Comparison of ENCODE assay signal across 14 mouse cellular contexts in the genomic region with DNA sequence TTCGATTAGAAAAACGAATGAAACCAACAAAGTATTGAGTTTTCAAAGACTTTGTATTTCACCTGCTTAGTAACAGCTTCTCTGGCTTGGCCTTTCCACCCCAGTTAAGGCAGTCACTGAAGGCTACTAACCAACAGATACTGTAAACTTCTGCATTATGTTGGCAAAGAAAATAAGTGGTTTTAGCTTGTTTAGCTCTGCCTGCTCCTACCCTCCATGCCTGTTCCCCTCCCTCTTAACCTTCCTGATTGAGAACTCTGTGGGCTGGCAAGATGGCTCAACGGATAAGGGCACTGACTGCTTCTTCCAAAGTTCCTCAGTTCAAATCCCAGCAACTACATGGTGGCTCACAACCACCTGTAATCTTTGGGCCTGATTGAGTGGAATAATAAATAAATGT. TPM values are rescaled to one million over a fixed set of nuclear protein-coding genes. Genes with fewer than 3 reads are reported as not detected.
A peak's percentile ranks its signal among the peaks of the same experiment; 100 is the strongest.
DNase-seq lines count a peak whose midpoint lies in the region; ATAC-seq and TF ChIP-seq lines count a peak whose summit lies in the region.
"Had no signal": no experiment of that assay in that cellular context is flagged by ENCODE, and none has a peak within 500 bp of the region (broad histone marks: within the 10 kb centered on the region; RNA-seq: fewer than 3 reads in every experiment).

No protein-coding gene starts in this region.

- no peak for ATAC-seq in limb, embryonic 15.5 days (ENCODE audit: insufficient number of reproducible peaks, low FRiP score, low TSS enrichment, low read depth)
- ATAC-seq in erythroblast, adult 5-6 weeks (replicated peaks; ENCODE audit: low FRiP score, poor library complexity, severe bottlenecking), result peak; percentile 60
- peak; percentile 51 for ATAC-seq in liver, postnatal 0 days

- H3K9me3 ChIP-seq in limb, embryonic 15.5 days, result no peaks in the 10 kb centered on the region
- H3K9me3 ChIP-seq in limb, embryonic 10.5 days (replicated peaks), result no peaks in the 10 kb centered on the region
- H3K9me3 ChIP-seq in liver, postnatal 0 days (ENCODE audit: low read length), result no peaks in the 10 kb centered on the region

- H3K4me3 ChIP-seq in heart, adult 2 months, result 0 out of 2 replicates have a peak overlapping the region, but pooled peaks have one; percentile 9
- no peak overlapping the region for H3K4me3 ChIP-seq in limb, embryonic 15.5 days
- H3K4me3 ChIP-seq in limb, embryonic 10.5 days, result no peak overlapping the region
- no peak overlapping the region for H3K4me3 ChIP-seq in liver, postnatal 0 days (ENCODE audit: low read depth, low read length)

- peaks cover 1% of the 10 kb centered on the region; the same call in 1 of the 2 replicates for H3K4me1 ChIP-seq in heart, adult 2 months (ENCODE audit: control insufficient read depth, insufficient read depth, low read length)
- H3K4me1 ChIP-seq in limb, embryonic 15.5 days, result no peaks in the 10 kb centered on the region
- no peaks in the 10 kb centered on the region for H3K4me1 ChIP-seq in limb, embryonic 10.5 days
- H3K4me1 ChIP-seq in liver, postnatal 0 days (ENCODE audit: insufficient read depth), result peaks cover 4% of the 10 kb centered on the region; the same call in 1 of the 2 replicates

- DNase-seq in heart, adult 2 months, result no peak
- DNase-seq in heart, postnatal 14 days, result no peak
- no peak for DNase-seq in limb, embryonic 10.5 days (ENCODE audit: low spot score)
- DNase-seq in liver, postnatal 0 days, result no peak
- DNase-seq in adrenal gland, adult 2 months, result no peak
- no peak for DNase-seq in lung, adult 18-20 months
- DNase-seq: gastrocnemius, postnatal 14 days; kidney, postnatal 4 days; lung, adult 2 months; right cerebral cortex, postnatal 25 days; thymus, adult 2 months had no signal

- TF ChIP-seq CTCF in heart, adult 2 months (IDR thresholded peaks at IDR 0.05), result no peak
- TF ChIP-seq CTCF in liver, postnatal 0 days (IDR thresholded peaks at IDR 0.05; ENCODE audit: low read depth), result no peak

- TF ChIP-seq POLR2A in heart, adult 2 months (IDR thresholded peaks at IDR 0.05; ENCODE audit: insufficient read depth, low read depth, low read length), result no peak

- H3K27ac ChIP-seq in heart, adult 2 months, result peak overlapping the region; percentile 44
- H3K27ac ChIP-seq in limb, embryonic 15.5 days, result 0 out of 2 replicates have a peak overlapping the region, but pooled peaks have one; percentile 27
- H3K27ac ChIP-seq in limb, embryonic 10.5 days, result no peak overlapping the region
- H3K27ac ChIP-seq in liver, postnatal 0 days (ENCODE audit: low read depth), result peak overlapping the region; percentile 71

- 56% methylated on average over 3 of the region's 3 CpGs for WGBS in heart, adult 2 months
- WGBS in limb, embryonic 15.5 days, result 85% methylated on average over 3 of the region's 3 CpGs
- 88% methylated on average over 3 of the region's 3 CpGs for WGBS in limb, embryonic 10.5 days
- 51% methylated on average over 3 of the region's 3 CpGs for WGBS in liver, postnatal 0 days (ENCODE audit: insufficient replicate concordance)

- no peak for TF ChIP-seq EP300 in heart, adult 2 months (IDR thresholded peaks at IDR 0.05; ENCODE audit: insufficient read depth, low read depth, low read length)
- TF ChIP-seq EP300 in liver, postnatal 0 days (IDR thresholded peaks at IDR 0.05; ENCODE audit: low read depth), result no peak

- H3K79me2 ChIP-seq in heart, adult 2 months (replicated peaks; ENCODE audit: control insufficient read depth, insufficient read depth, low read length), result no peaks in the 10 kb centered on the region

- intact Hi-C loops in heart, adult 2 months (cut with DNase I), result loop anchor here (1.0 kb wide), 2 partner anchors 159 to 328 kb away; a partner anchor contains a TSS
- intact Hi-C loops in heart, postnatal 14 days (cut with DNase I), result loop anchor here (1.0 to 5.0 kb wide), 2 partner anchors 158 to 328 kb away; a partner anchor contains a TSS

- H3K27me3 ChIP-seq in heart, adult 2 months (ENCODE audit: control insufficient read depth, insufficient read depth, low read length), result no peaks in the 10 kb centered on the region
- H3K27me3 ChIP-seq in limb, embryonic 15.5 days, result no peaks in the 10 kb centered on the region
- H3K27me3 ChIP-seq in limb, embryonic 10.5 days (ENCODE audit: low read depth, poor library complexity, severe bottlenecking), result no peaks in the 10 kb centered on the region
- H3K27me3 ChIP-seq in liver, postnatal 0 days (ENCODE audit: insufficient read depth, low read length), result no peaks in the 10 kb centered on the region

- H3K9ac ChIP-seq in heart, adult 2 months (ENCODE audit: low read depth, low read length), result no peak overlapping the region
- H3K9ac ChIP-seq in limb, embryonic 15.5 days, result no peak overlapping the region
- H3K9ac ChIP-seq in liver, postnatal 0 days (replicated peaks), result peak overlapping the region; percentile 23; the same call in 1 of the 2 replicates

- H3K4me2 ChIP-seq in limb, embryonic 15.5 days, result no peak overlapping the region
- peak overlapping the region; percentile 14; the same call in 1 of the 2 replicates for H3K4me2 ChIP-seq in liver, postnatal 0 days (ENCODE audit: low read depth, low read length)

- no peaks in the 10 kb centered on the region for H3K36me3 ChIP-seq in heart, adult 2 months (ENCODE audit: control insufficient read depth, insufficient read depth, low read length)
- no peaks in the 10 kb centered on the region for H3K36me3 ChIP-seq in limb, embryonic 15.5 days
- no peaks in the 10 kb centered on the region for H3K36me3 ChIP-seq in limb, embryonic 10.5 days
- no peaks in the 10 kb centered on the region for H3K36me3 ChIP-seq in liver, postnatal 0 days (replicated peaks; ENCODE audit: insufficient read depth, low read length)

RNA-seq across cellular contexts. Expression of a gene that starts 9.2 kb away (rescaled TPM):
- 10 to 100 TPM; 31.5 to 34.7 TPM for total RNA-seq in heart, adult 2 months (2021)
- polyA plus RNA-seq in heart, adult 2 months (2012; rRNA removed), result 22.5 and 56.1 TPM in 2 replicates
- 10 to 100 TPM; 19.4 to 21.3 TPM for total RNA-seq in heart, postnatal 14 days (2021)
- 28.3 and 28.8 TPM in 2 replicates for polyA plus RNA-seq in limb, embryonic 15.5 days (2015; fragmentation: Nextera tagmentation; extraction: Ambion mirVana)
- 26.3 and 27.9 TPM in 2 replicates for polyA plus RNA-seq in limb, embryonic 10.5 days (2016; fragmentation: Nextera tagmentation; extraction: Ambion mirVana)
- 15.5 and 47.3 TPM in 2 replicates for total RNA-seq in erythroblast, adult 5-6 weeks (2015; ENCODE audit: low replicate concordance)
- 11.7 and 15.2 TPM in 2 replicates for total RNA-seq in erythroblast, adult 5-6 weeks (2017; ENCODE audit: low replicate concordance)
- polyA plus RNA-seq in liver, postnatal 0 days (2015; fragmentation: Nextera tagmentation; extraction: Ambion mirVana), result 18.3 and 20.3 TPM in 2 replicates
- total RNA-seq in adrenal gland, adult 2 months (2021), result 10 to 100 TPM; 13.4 to 19.2 TPM
- polyA plus RNA-seq in adrenal gland, adult 2 months (2012; rRNA removed), result 12.6 and 13.0 TPM in 2 replicates

RNA-seq across cellular contexts. Expression of a gene that starts 9.2 kb away (rescaled TPM):
- 10 to 100 TPM; 41.9 to 49.4 TPM for total RNA-seq in heart, adult 2 months (2021)
- polyA plus RNA-seq in heart, adult 2 months (2012; rRNA removed), result 13.8 and 33.4 TPM in 2 replicates
- 10 to 100 TPM; 30.0 to 30.2 TPM for total RNA-seq in heart, postnatal 14 days (2021)
- polyA plus RNA-seq in limb, embryonic 15.5 days (2015; fragmentation: Nextera tagmentation; extraction: Ambion mirVana), result 18.0 and 22.7 TPM in 2 replicates
- polyA plus RNA-seq in limb, embryonic 10.5 days (2016; fragmentation: Nextera tagmentation; extraction: Ambion mirVana), result 21.3 and 22.7 TPM in 2 replicates
- 2.3 and 7.7 TPM in 2 replicates for total RNA-seq in erythroblast, adult 5-6 weeks (2015; ENCODE audit: low replicate concordance)
- 3.3 and 3.9 TPM in 2 replicates for total RNA-seq in erythroblast, adult 5-6 weeks (2017; ENCODE audit: low replicate concordance)
- 10.4 and 10.5 TPM in 2 replicates for polyA plus RNA-seq in liver, postnatal 0 days (2015; fragmentation: Nextera tagmentation; extraction: Ambion mirVana)
- 10 to 100 TPM; 17.3 to 27.0 TPM for total RNA-seq in adrenal gland, adult 2 months (2021)
- polyA plus RNA-seq in adrenal gland, adult 2 months (2012; rRNA removed), result 4.5 and 4.6 TPM in 2 replicates

RNA-seq across cellular contexts. Expression of a gene that starts 52.3 kb away (rescaled TPM):
- total RNA-seq in heart, adult 2 months (2021), result 10 to 100 TPM; 33.7 to 38.5 TPM
- 21.3 and 33.1 TPM in 2 replicates for polyA plus RNA-seq in heart, adult 2 months (2012; rRNA removed)
- total RNA-seq in heart, postnatal 14 days (2021), result 10 to 100 TPM; 30.4 to 35.3 TPM
- 8.3 and 10.1 TPM in 2 replicates for polyA plus RNA-seq in limb, embryonic 15.5 days (2015; fragmentation: Nextera tagmentation; extraction: Ambion mirVana)
- 8.3 and 10.0 TPM in 2 replicates for polyA plus RNA-seq in limb, embryonic 10.5 days (2016; fragmentation: Nextera tagmentation; extraction: Ambion mirVana)
- total RNA-seq in erythroblast, adult 5-6 weeks (2015; ENCODE audit: low replicate concordance), result 20.7 and 31.3 TPM in 2 replicates
- total RNA-seq in erythroblast, adult 5-6 weeks (2017; ENCODE audit: low replicate concordance), result 13.5 and 14.3 TPM in 2 replicates
- polyA plus RNA-seq in liver, postnatal 0 days (2015; fragmentation: Nextera tagmentation; extraction: Ambion mirVana), result 2.9 and 3.5 TPM in 2 replicates
- 10 to 100 TPM; 44.2 to 55.2 TPM for total RNA-seq in adrenal gland, adult 2 months (2021)
- 9.6 and 14.1 TPM in 2 replicates for polyA plus RNA-seq in adrenal gland, adult 2 months (2012; rRNA removed)

RNA-seq across cellular contexts. Expression of a gene that starts 57.1 kb away (rescaled TPM):
- 10 to 100 TPM in 1 of 2 experiments, 1 to 10 TPM in 1; 9.3 to 11.2 TPM for total RNA-seq in heart, adult 2 months (2021)
- polyA plus RNA-seq in heart, adult 2 months (2012; rRNA removed), result 2.0 and 3.0 TPM in 2 replicates
- 1 to 10 TPM; 5.3 to 5.9 TPM for total RNA-seq in heart, postnatal 14 days (2021)
- 1.4 and 1.5 TPM in 2 replicates for polyA plus RNA-seq in limb, embryonic 15.5 days (2015; fragmentation: Nextera tagmentation; extraction: Ambion mirVana)
- polyA plus RNA-seq in limb, embryonic 10.5 days (2016; fragmentation: Nextera tagmentation; extraction: Ambion mirVana), result 1.0 and 1.2 TPM in 2 replicates
- total RNA-seq in erythroblast, adult 5-6 weeks (2015; ENCODE audit: low replicate concordance), result 43.6 and 51.4 TPM in 2 replicates
- total RNA-seq in erythroblast, adult 5-6 weeks (2017; ENCODE audit: low replicate concordance), result 86.7 and 87.6 TPM in 2 replicates
- 1.8 and 2.2 TPM in 2 replicates for polyA plus RNA-seq in liver, postnatal 0 days (2015; fragmentation: Nextera tagmentation; extraction: Ambion mirVana)
- 1 to 10 TPM; 1.3 to 2.6 TPM for total RNA-seq in adrenal gland, adult 2 months (2021)
- polyA plus RNA-seq in adrenal gland, adult 2 months (2012; rRNA removed), result 0.27 and 0.42 TPM in 2 replicates
- polyA plus RNA-seq: C2C12 had no signal
